In the genomic region with DNA sequence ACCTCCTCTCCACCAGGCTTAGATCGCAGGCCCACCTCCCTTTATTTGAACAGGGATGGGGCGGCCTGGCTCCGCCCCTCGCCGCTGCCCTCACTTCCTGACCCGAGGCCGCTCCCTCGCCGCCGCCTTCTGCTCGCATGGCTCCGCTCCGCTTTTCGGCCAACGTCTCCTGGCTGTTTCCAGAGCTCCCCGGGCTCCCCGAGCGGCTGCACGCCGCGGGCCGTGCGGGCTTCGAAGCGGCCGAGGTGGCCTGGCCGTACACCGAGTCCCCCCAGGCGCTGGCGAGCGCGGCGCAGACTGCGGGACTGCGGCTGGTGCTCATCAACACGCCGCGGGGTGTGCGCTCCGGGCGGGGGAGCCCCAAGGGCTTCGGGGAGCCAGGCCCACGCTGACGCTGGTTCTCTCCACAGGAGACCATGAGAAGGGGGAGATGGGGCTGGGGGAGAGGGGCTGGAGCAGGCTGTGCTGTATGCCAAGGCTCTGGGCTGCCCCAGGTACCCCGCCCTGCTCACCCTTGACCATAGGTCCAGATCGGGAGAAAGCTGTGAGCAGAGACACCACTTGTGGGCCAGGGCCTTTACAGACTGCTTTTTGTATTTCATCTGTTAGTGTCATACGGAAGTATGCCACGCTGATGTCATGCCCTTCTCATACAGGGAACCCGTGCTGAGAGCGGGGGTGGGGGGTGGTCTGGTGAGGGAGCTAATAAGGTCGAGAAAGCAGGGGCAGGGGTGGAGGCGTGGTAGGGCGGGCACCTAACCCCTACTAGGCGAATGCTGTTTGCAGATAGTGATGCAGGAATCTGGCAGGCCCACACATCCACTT, we compare ENCODE assay signal across 8 mouse cellular contexts. TPM values are rescaled to one million over a fixed set of nuclear protein-coding genes. Genes with fewer than 3 reads are reported as not detected.
DNase-seq lines count a peak whose midpoint lies in the region; ATAC-seq and TF ChIP-seq lines count a peak whose summit lies in the region.

No protein-coding gene starts in this region.

- H3K27me3 ChIP-seq in cerebellum, adult 2 months (ENCODE audit: control insufficient read depth, insufficient read depth, low read length), result no peaks in the 10 kb centered on the region
- H3K27me3 ChIP-seq in forebrain, embryonic 16.5 days (replicated peaks; ENCODE audit: control insufficient read depth, insufficient read depth, low read length), result no peaks in the 10 kb centered on the region
- H3K27me3 ChIP-seq in lung, postnatal 0 days (replicated peaks; ENCODE audit: insufficient read depth, low read length), result no peaks in the 10 kb centered on the region

- H3K9me3 ChIP-seq in forebrain, embryonic 16.5 days (ENCODE audit: control insufficient read depth, low read length), result no peaks in the 10 kb centered on the region
- no peaks in the 10 kb centered on the region for H3K9me3 ChIP-seq in lung, postnatal 0 days (ENCODE audit: low read length)

- peak; percentile 76 for DNase-seq in Muller cell, postnatal 12 days (ENCODE audit: inconsistent ontology term)
- peak; percentile 81 to 88 for DNase-seq in cerebellum, adult 2 months
- DNase-seq in heart, postnatal 4 days, result peak; percentile 79
- DNase-seq in layer of hippocampus, postnatal 10 days (ENCODE audit: low spot score in 2 of 2), result peak; percentile 51 to 66
- peak; percentile 79 for DNase-seq in lung, postnatal 0 days (ENCODE audit: low spot score)
- DNase-seq in ovary, adult 18-20 months (ENCODE audit: low spot score), result peak; percentile 57
- peak; percentile 65 for DNase-seq in thymus, postnatal 0 days (ENCODE audit: low spot score)

- H3K36me3 ChIP-seq in forebrain, embryonic 16.5 days (ENCODE audit: control insufficient read depth, insufficient read depth), result peaks cover 15% of the 10 kb centered on the region; the same call in 1 of the 2 replicates
- H3K36me3 ChIP-seq in lung, postnatal 0 days (ENCODE audit: insufficient read depth, low read length), result peaks cover 15% of the 10 kb centered on the region

- no peaks in the 10 kb centered on the region for H3K4me1 ChIP-seq in cerebellum, adult 2 months (ENCODE audit: control insufficient read depth, insufficient read depth, low read length)
- peaks cover 14% of the 10 kb centered on the region for H3K4me1 ChIP-seq in forebrain, embryonic 16.5 days (replicated peaks; ENCODE audit: control insufficient read depth, insufficient read depth, low read length)
- H3K4me1 ChIP-seq in lung, postnatal 0 days (ENCODE audit: insufficient read depth, low read depth, low read length), result peaks cover 5% of the 10 kb centered on the region; the same call in 1 of the 2 replicates

- TF ChIP-seq POLR2A in cerebellum, adult 2 months (IDR thresholded peaks at IDR 0.05; ENCODE audit: borderline replicate concordance, insufficient read depth, low read length), result peak; percentile 81

- peak overlapping the region; percentile 87 for H3K9ac ChIP-seq in forebrain, embryonic 16.5 days (replicated peaks; ENCODE audit: low read depth, low read length)
- peak overlapping the region; percentile 60 for H3K9ac ChIP-seq in lung, postnatal 0 days (replicated peaks; ENCODE audit: low read depth)

- H3K4me2 ChIP-seq in forebrain, embryonic 16.5 days (ENCODE audit: low read length), result peak overlapping the region; percentile 86
- peak overlapping the region; percentile 84 for H3K4me2 ChIP-seq in lung, postnatal 0 days (replicated peaks; ENCODE audit: low read depth, low read length)

- peak overlapping the region; percentile 76 for H3K4me3 ChIP-seq in cerebellum, adult 2 months (replicated peaks; ENCODE audit: insufficient read depth, low read depth, low read length)
- H3K4me3 ChIP-seq in forebrain, embryonic 16.5 days (replicated peaks; ENCODE audit: low read length), result peak overlapping the region; percentile 67
- H3K4me3 ChIP-seq in lung, postnatal 0 days (ENCODE audit: low read depth, low read length), result peak overlapping the region; percentile 68

- H3K27ac ChIP-seq in cerebellum, adult 2 months (ENCODE audit: insufficient read depth, low read length), result peak overlapping the region; percentile 37
- peak overlapping the region; percentile 88 for H3K27ac ChIP-seq in forebrain, embryonic 16.5 days (ENCODE audit: low read length)
- peak overlapping the region; percentile 68 for H3K27ac ChIP-seq in lung, postnatal 0 days (ENCODE audit: low read length)

- no peak for TF ChIP-seq CTCF in cerebellum, adult 2 months (IDR thresholded peaks at IDR 0.05; ENCODE audit: borderline replicate concordance, insufficient read depth, low read depth, low read length)
- TF ChIP-seq CTCF in lung, postnatal 0 days (IDR thresholded peaks at IDR 0.05), result no peak

- TF ChIP-seq EP300 in lung, postnatal 0 days (IDR thresholded peaks at IDR 0.05), result no peak

- 2% methylated on average over 54 of the region's 54 CpGs for WGBS in cerebellum, adult 2 months
- 1% methylated on average over 53 of the region's 54 CpGs for WGBS in forebrain, embryonic 16.5 days
- WGBS in lung, postnatal 0 days, result 2% methylated on average over 46 of the region's 54 CpGs

- peak; percentile 72 for ATAC-seq in forebrain, embryonic 16.5 days
- peak; percentile 82 for ATAC-seq in lung, postnatal 0 days

RNA-seq across cellular contexts. Expression of a gene that starts 49.0 kb away (rescaled TPM):
- polyA plus RNA-seq in cerebellum, adult 2 months (2012; rRNA removed), result 38.0 and 38.6 TPM in 2 replicates
- 10.2 and 11.6 TPM in 2 replicates for polyA plus RNA-seq in forebrain, embryonic 16.5 days (2015; fragmentation: Nextera tagmentation; extraction: Ambion mirVana)
- 10 to 100 TPM; 17.1 to 17.7 TPM for total RNA-seq in heart, postnatal 4 days (2021)
- total RNA-seq in layer of hippocampus, postnatal 10 days (2021), result 10 to 100 TPM; 33.5 to 42.2 TPM
- polyA plus RNA-seq in lung, postnatal 0 days (2015; fragmentation: Nextera tagmentation; extraction: Ambion mirVana), result 6.1 TPM in 2 replicates
- polyA plus RNA-seq in thymus, postnatal 0 days (2015; fragmentation: Nextera tagmentation; extraction: Ambion mirVana), result 5.4 and 8.4 TPM in 2 replicates

RNA-seq across cellular contexts. Expression of a gene that starts 49.0 kb away (rescaled TPM):
- 61.0 and 65.8 TPM in 2 replicates for polyA plus RNA-seq in cerebellum, adult 2 months (2012; rRNA removed)
- polyA plus RNA-seq in forebrain, embryonic 16.5 days (2015; fragmentation: Nextera tagmentation; extraction: Ambion mirVana), result 113 and 116 TPM in 2 replicates
- 10 to 100 TPM; 60.2 to 60.5 TPM for total RNA-seq in heart, postnatal 4 days (2021)
- 10 to 100 TPM; 75.8 to 80.1 TPM for total RNA-seq in layer of hippocampus, postnatal 10 days (2021)
- polyA plus RNA-seq in lung, postnatal 0 days (2015; fragmentation: Nextera tagmentation; extraction: Ambion mirVana), result 90.5 and 95.8 TPM in 2 replicates
- 103 and 109 TPM in 2 replicates for polyA plus RNA-seq in thymus, postnatal 0 days (2015; fragmentation: Nextera tagmentation; extraction: Ambion mirVana)

Comparison
In these comparisons a context has a peak if more than half of its experiments do, and no peak if none do; other contexts are left out.
1. Peak in every context shown above with its lines: DNase-seq, ATAC-seq, H3K4me3 ChIP-seq and H3K27ac ChIP-seq.
2. H3K27ac ChIP-seq: peak in every context shown above with its lines; median percentile 88 in forebrain, embryonic 16.5 days; 68 in lung, postnatal 0 days; 37 in cerebellum, adult 2 months.